Mouse (Mus musculus): ENCODE measurements around the gene Phf6. TPM values are rescaled to one million over a fixed set of nuclear protein-coding genes. Genes with fewer than 3 reads are reported as not detected.

The Phf6 gene
- total and polyA plus RNA-seq, 3 experiments: 15.8 to 44.9 (median 18.7) TPM

GRCm38 (mm10) chrX:52913856-52914255, 1.8 kb downstream of the Phf6 start:
- Histone ChIP-seq H3K9me3 (replicated peaks; ENCODE audit: insufficient read depth, low read length) (no peaks in the 10 kb centered on the region), H3K36me3 (ENCODE audit: control insufficient read depth in 1 of 2, insufficient read depth in 2 of 2, low read length in 2 of 2) (peaks cover 3 to 16% of the 10 kb centered on the region in 2 experiments), H3K9ac (ENCODE audit: control insufficient read depth, low read depth, low read length, poor library complexity, severe bottlenecking) (no peak overlapping the region; the same call in 1 of the 2 replicates), H3K27ac (ENCODE audit: control insufficient read depth, low read depth, low read length) (no peak overlapping the region), H3K27me3 (ENCODE audit: control insufficient read depth in 1 of 2, insufficient read depth in 2 of 2, low read length in 2 of 2) (no peaks in the 10 kb centered on the region), H3K4me1 (ENCODE audit: control insufficient read depth in 1 of 2, insufficient read depth in 2 of 2, low read length in 2 of 2) (peaks cover 2% of the 10 kb centered on the region in 2 experiments; a peak in 3 of 4 replicates), H3K4me3 (ENCODE audit: control insufficient read depth in 1 of 2, insufficient read depth in 1 of 2, low read depth in 2 of 2, low read length in 2 of 2) (peak overlapping the region; percentile 69 to 71), H3K79me2 (ENCODE audit: control insufficient read depth, insufficient read depth, low read length, poor library complexity) (peaks cover 14% of the 10 kb centered on the region)
- 0 out of 2 replicates have a peak, but pooled peaks have one; percentile 2 for TF ChIP-seq GATA1 (IDR thresholded peaks at IDR 0.05; ENCODE audit: low read depth, low read length)
- no peak for TF ChIP-seq TBP (IDR thresholded peaks at IDR 0.05; ENCODE audit: low read depth, low read length)
- DNase-seq (ENCODE audit: low read depth, low spot score): peak; percentile 31

- Histone ChIP-seq H3K27me3 (ENCODE audit: control insufficient read depth in 1 of 2, insufficient read depth in 2 of 2, low read length in 2 of 2) (no peaks in the 10 kb centered on the region), H3K27ac (ENCODE audit: control insufficient read depth, low read depth, low read length) (no peak overlapping the region), H3K9ac (ENCODE audit: control insufficient read depth, low read depth, low read length, poor library complexity, severe bottlenecking) (no peak overlapping the region), H3K4me1 (ENCODE audit: control insufficient read depth in 1 of 2, insufficient read depth in 2 of 2, low read length in 2 of 2) (peaks cover 2% of the 10 kb centered on the region in 2 experiments; a peak in 3 of 4 replicates), H3K79me2 (ENCODE audit: control insufficient read depth, insufficient read depth, low read length, poor library complexity) (peaks cover 14% of the 10 kb centered on the region), H3K4me3 (ENCODE audit: control insufficient read depth in 1 of 2, insufficient read depth in 1 of 2, low read depth in 2 of 2, low read length in 2 of 2) (no peak overlapping the region), H3K36me3 (ENCODE audit: control insufficient read depth in 1 of 2, insufficient read depth in 2 of 2, low read length in 2 of 2) (peaks cover 3 to 16% of the 10 kb centered on the region in 2 experiments), H3K9me3 (replicated peaks; ENCODE audit: insufficient read depth, low read length) (no peaks in the 10 kb centered on the region)
- peak; percentile 28 for DNase-seq (ENCODE audit: low read depth, low spot score)
- TF ChIP-seq CHD2 (IDR thresholded peaks at IDR 0.05; ENCODE audit: low read length): no peak
- no peak for TF ChIP-seq MYB (IDR thresholded peaks at IDR 0.05; ENCODE audit: low read depth, low read length)
- no peak for TF ChIP-seq USF2 (IDR thresholded peaks at IDR 0.05; ENCODE audit: borderline replicate concordance in 1 of 2, insufficient read depth in 1 of 2, low read depth in 1 of 2, low read length in 2 of 2)
- TF ChIP-seq ZKSCAN1 (IDR thresholded peaks at IDR 0.05; ENCODE audit: low read depth, low read length): no peak
- TF ChIP-seq EP300 (IDR thresholded peaks at IDR 0.05; ENCODE audit: low read depth in 1 of 2, low read length in 2 of 2): no peak
- peak; percentile 82 for TF ChIP-seq ZNF384 (IDR thresholded peaks at IDR 0.05; ENCODE audit: low read depth, low read length)
Observed at GRCm38 (mm10) chrX:52914705-52915104, 2.6 kb downstream of the Phf6 start.

GRCm38 (mm10) chrX:52916516-52916915, 4.5 kb downstream of the Phf6 start:
- TF ChIP-seq TBP (IDR thresholded peaks at IDR 0.05; ENCODE audit: low read depth, low read length): no peak
- TF ChIP-seq CTCF (IDR thresholded peaks at IDR 0.05 in 2 of 3, conservative IDR thresholded peaks at IDR 0.05 in 1 of 3; ENCODE audit: control insufficient read depth in 1 of 3, insufficient read depth in 1 of 3, low read depth in 2 of 3, low read length in 3 of 3, poor library complexity in 1 of 3, severe bottlenecking in 1 of 3): peak in 1 of 3 experiments; percentile 12; a peak in 1 of 6 replicates
- no peak for TF ChIP-seq MEF2A (IDR thresholded peaks at IDR 0.05; ENCODE audit: extremely low read depth, insufficient replicate concordance, low read depth, low read length, poor library complexity, severe bottlenecking)
- Histone ChIP-seq H3K9ac (ENCODE audit: control insufficient read depth, low read depth, low read length, poor library complexity, severe bottlenecking) (no peak overlapping the region), H3K79me2 (ENCODE audit: control insufficient read depth, insufficient read depth, low read length, poor library complexity) (peaks cover 14% of the 10 kb centered on the region), H3K9me3 (replicated peaks; ENCODE audit: insufficient read depth, low read length) (no peaks in the 10 kb centered on the region), H3K27ac (ENCODE audit: control insufficient read depth, low read depth, low read length) (no peak overlapping the region), H3K4me3 (ENCODE audit: control insufficient read depth in 1 of 2, insufficient read depth in 1 of 2, low read depth in 2 of 2, low read length in 2 of 2) (no peak overlapping the region), H3K27me3 (ENCODE audit: control insufficient read depth in 1 of 2, insufficient read depth in 2 of 2, low read length in 2 of 2) (no peaks in the 10 kb centered on the region), H3K4me1 (ENCODE audit: control insufficient read depth in 1 of 2, insufficient read depth in 2 of 2, low read length in 2 of 2) (peaks cover 2% of the 10 kb centered on the region in 2 experiments; a peak in 3 of 4 replicates), H3K36me3 (ENCODE audit: control insufficient read depth in 1 of 2, insufficient read depth in 2 of 2, low read length in 2 of 2) (peaks cover 3 to 16% of the 10 kb centered on the region in 2 experiments)
- no peak for DNase-seq (ENCODE audit: low read depth, low spot score)
